Mouse (Mus musculus): ENCODE measurements around the gene Csnka2ip. TPM values are rescaled to one million over a fixed set of nuclear protein-coding genes. Genes with fewer than 3 reads are reported as not detected.

Gene Csnka2ip
- polyA plus RNA-seq, 1 experiment from 2014 or later = not detected

DNA sequence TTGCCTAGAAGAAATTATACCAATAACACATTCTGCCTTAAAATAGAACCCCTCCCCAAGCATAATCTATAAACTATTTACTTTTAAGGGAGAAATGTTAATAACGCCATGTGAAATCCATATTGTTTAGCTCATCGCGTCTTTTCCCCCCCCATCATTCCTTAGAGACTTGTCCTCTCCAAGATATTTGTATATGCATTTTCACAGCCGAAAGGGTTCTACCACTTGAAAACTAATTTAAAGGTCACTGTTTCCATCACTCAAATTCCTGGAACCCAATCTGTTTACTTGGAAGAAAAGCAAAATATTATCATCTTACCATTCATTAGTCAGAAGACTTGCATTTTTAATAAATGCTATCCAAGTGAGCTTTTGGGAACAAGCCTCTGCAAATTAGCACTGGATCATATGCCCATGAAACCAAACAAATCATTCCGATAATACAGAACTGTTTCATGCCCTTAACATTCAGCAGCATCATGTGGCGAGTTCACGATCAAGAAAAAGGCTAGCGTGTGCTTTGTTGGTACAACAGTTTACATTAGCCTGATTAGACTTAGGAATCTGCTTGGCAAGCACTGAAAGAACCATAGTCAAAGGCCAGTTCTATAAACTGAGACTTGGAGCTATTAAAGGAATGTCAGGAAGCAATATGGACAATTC lies 16.5 kb downstream of the Csnka2ip start:
- no peak overlapping the region for H3K4me3 ChIP-seq (ENCODE audit: low read depth, low read length)
- H3K4me2 ChIP-seq (ENCODE audit: low read depth, low read length) = no peak overlapping the region
- no peaks in the 10 kb centered on the region for H3K36me3 ChIP-seq (ENCODE audit: control insufficient read depth, insufficient read depth, low read length)
- H3K27me3 ChIP-seq (replicated peaks; ENCODE audit: control insufficient read depth, insufficient read depth, low read length) = no peaks in the 10 kb centered on the region
- 73% methylated on average over 8 of the region's 8 CpGs for WGBS
- H3K27ac ChIP-seq (replicated peaks; ENCODE audit: low read depth, low read length) = no peak overlapping the region
- DNase-seq (ENCODE audit: low spot score) (no peak), ATAC-seq (ENCODE audit: low read depth) (no peak)
- H3K4me1 ChIP-seq (ENCODE audit: control insufficient read depth, insufficient read depth, low read length) = peaks cover 2% of the 10 kb centered on the region; the same call in 1 of the 2 replicates
- no peak overlapping the region for H3K9ac ChIP-seq (ENCODE audit: low read depth, low read length)
- no peaks in the 10 kb centered on the region for H3K9me3 ChIP-seq (ENCODE audit: control insufficient read depth, low read length)

DNA sequence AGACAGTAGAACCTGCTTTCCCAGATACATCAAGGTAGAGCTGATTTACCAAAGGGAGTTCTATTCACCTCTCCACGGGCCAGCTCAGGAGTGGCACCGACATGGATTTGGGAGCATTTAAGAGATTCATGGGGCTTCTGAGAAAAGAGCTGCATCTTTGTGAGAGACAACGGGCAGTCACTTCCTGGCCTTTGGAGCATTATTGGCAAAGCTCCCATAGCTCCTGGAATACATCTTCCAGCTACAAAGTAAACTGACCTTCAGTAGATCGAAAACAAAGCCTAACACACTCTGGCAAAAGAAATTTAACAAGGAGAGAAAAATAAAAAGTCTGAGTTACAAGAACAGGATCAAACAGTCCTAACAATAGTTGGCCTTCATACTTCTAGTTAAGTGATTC lies 17.6 kb downstream of the Csnka2ip start:
- WGBS = 76% methylated on average over 4 of the region's 4 CpGs
- H3K4me2 ChIP-seq (ENCODE audit: low read depth, low read length) = no peak overlapping the region
- DNase-seq (ENCODE audit: low spot score) (no peak), ATAC-seq (ENCODE audit: low read depth) (no peak)
- no peaks in the 10 kb centered on the region for H3K9me3 ChIP-seq (ENCODE audit: control insufficient read depth, low read length)
- H3K27me3 ChIP-seq (replicated peaks; ENCODE audit: control insufficient read depth, insufficient read depth, low read length) = no peaks in the 10 kb centered on the region
- peaks cover 2% of the 10 kb centered on the region; the same call in 1 of the 2 replicates for H3K4me1 ChIP-seq (ENCODE audit: control insufficient read depth, insufficient read depth, low read length)
- no peaks in the 10 kb centered on the region for H3K36me3 ChIP-seq (ENCODE audit: control insufficient read depth, insufficient read depth, low read length)
- no peak overlapping the region for H3K4me3 ChIP-seq (ENCODE audit: low read depth, low read length)
- H3K27ac ChIP-seq (replicated peaks; ENCODE audit: low read depth, low read length) = no peak overlapping the region
- H3K9ac ChIP-seq (ENCODE audit: low read depth, low read length) = no peak overlapping the region

DNA sequence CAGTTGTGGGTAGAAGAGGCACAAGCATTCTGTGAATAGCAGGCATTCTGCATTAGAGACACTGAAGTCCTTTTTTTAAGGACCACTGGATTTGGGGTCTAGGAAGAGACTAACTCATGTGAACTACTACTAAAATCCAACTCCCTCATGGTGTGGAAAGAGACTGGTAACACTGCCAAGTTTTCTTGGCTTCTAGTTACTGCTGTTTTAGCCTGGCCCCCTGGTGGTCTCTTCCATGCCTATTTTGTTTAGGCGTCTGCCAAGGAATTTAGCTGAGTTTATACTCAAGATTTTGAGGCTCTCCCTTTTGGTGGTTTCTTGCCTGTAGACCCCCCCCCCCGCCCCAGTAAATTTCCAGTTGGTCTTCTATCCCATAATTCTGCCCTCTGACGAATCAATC lies 18.8 kb downstream of the Csnka2ip start:
- 46% methylated on average over 3 of the region's 3 CpGs for WGBS
- no peaks in the 10 kb centered on the region for H3K36me3 ChIP-seq (ENCODE audit: control insufficient read depth, insufficient read depth, low read length)
- H3K27me3 ChIP-seq (replicated peaks; ENCODE audit: control insufficient read depth, insufficient read depth, low read length) = no peaks in the 10 kb centered on the region
- H3K4me3 ChIP-seq (ENCODE audit: low read depth, low read length) = no peak overlapping the region
- H3K9ac ChIP-seq (ENCODE audit: low read depth, low read length) = no peak overlapping the region
- peaks cover 2% of the 10 kb centered on the region; the same call in 1 of the 2 replicates for H3K4me1 ChIP-seq (ENCODE audit: control insufficient read depth, insufficient read depth, low read length)
- H3K27ac ChIP-seq (replicated peaks; ENCODE audit: low read depth, low read length) = no peak overlapping the region
- no peaks in the 10 kb centered on the region for H3K9me3 ChIP-seq (ENCODE audit: control insufficient read depth, low read length)
- no peak for ATAC-seq (ENCODE audit: low read depth)
- H3K4me2 ChIP-seq (ENCODE audit: low read depth, low read length) = no peak overlapping the region
- DNase-seq (ENCODE audit: low spot score) = peak; percentile 83

DNA sequence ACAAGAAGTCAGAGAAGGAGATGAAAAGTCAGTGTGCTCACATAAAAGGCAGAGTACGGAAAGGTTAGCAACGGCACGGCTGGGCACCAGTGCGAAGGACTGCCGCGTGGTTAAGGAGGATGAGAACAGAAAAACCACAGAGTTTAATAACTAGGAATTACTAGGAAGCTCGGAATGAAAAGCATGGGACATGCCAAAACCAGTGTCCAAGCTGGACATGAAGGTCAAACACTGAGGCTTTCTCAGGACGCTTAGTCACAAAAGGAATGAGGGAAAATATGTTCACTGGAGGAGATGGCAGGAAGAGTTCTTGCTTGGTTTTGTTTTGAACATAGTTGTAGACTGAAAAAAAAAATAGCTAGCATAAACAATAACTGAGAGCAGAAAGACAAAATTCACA lies 32.7 kb downstream of the Csnka2ip start:
- Histone ChIP-seq H3K9me3 (ENCODE audit: control insufficient read depth, low read length) (no peaks in the 10 kb centered on the region), H3K27ac (replicated peaks; ENCODE audit: low read depth, low read length) (no peak overlapping the region), H3K4me2 (ENCODE audit: low read depth, low read length) (no peak overlapping the region), H3K9ac (ENCODE audit: low read depth, low read length) (no peak overlapping the region), H3K4me1 (ENCODE audit: control insufficient read depth, insufficient read depth, low read length) (no peaks in the 10 kb centered on the region), H3K36me3 (ENCODE audit: control insufficient read depth, insufficient read depth, low read length) (no peaks in the 10 kb centered on the region), H3K4me3 (ENCODE audit: low read depth, low read length) (no peak overlapping the region), H3K27me3 (replicated peaks; ENCODE audit: control insufficient read depth, insufficient read depth, low read length) (no peaks in the 10 kb centered on the region)
- ATAC-seq (ENCODE audit: low read depth) = no peak
- DNase-seq (ENCODE audit: low spot score) = no peak
- WGBS = 82% methylated on average over 8 of the region's 8 CpGs

DNA sequence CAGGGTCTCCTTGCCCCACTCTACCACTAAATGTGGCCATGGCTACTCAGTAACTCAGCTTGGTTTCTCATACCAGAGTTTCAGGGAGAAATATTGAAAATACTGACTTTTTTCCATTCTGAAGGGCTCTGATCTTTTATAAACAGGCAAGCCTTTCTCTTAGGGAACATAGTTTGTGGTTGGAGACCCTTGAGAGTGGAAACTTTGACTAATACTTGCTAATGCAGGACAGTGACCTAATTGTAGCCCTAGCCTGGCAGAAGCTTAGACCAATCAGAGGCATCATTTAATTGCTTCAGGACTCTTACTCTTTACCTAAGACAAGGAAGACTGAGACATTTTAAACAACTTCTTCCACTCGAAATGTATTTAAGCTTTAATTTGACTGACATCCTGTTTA lies 39.1 kb downstream of the Csnka2ip start:
- Histone ChIP-seq H3K4me2 (ENCODE audit: low read depth, low read length) (no peak overlapping the region), H3K9me3 (ENCODE audit: control insufficient read depth, low read length) (no peaks in the 10 kb centered on the region), H3K36me3 (ENCODE audit: control insufficient read depth, insufficient read depth, low read length) (no peaks in the 10 kb centered on the region), H3K27ac (replicated peaks; ENCODE audit: low read depth, low read length) (no peak overlapping the region), H3K9ac (ENCODE audit: low read depth, low read length) (no peak overlapping the region), H3K4me1 (ENCODE audit: control insufficient read depth, insufficient read depth, low read length) (no peaks in the 10 kb centered on the region), H3K4me3 (ENCODE audit: low read depth, low read length) (no peak overlapping the region), H3K27me3 (replicated peaks; ENCODE audit: control insufficient read depth, insufficient read depth, low read length) (no peaks in the 10 kb centered on the region)
- DNase-seq (ENCODE audit: low spot score) = no peak
- WGBS = 40% methylated on average over 1 of the region's 1 CpGs
- ATAC-seq (ENCODE audit: low read depth) = no peak

DNA sequence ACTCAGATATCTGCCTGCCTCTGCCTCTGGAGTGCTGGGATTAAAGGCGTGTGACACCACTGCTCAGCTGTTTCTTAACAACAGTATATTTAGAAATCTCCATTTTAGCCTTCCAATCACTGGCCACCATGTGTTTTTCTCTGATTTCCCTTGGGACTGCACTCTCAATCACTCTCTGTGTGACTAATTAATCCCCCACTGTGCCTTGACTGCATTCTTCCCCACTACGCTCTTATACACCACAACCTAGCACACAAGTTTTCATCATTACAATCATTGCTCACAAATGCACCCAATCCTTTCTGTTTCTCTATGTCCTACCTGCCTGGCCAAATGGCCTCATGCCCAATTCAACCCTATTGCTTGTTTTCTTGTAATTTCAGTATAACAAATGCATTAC lies 43.7 kb downstream of the Csnka2ip start:
- Histone ChIP-seq H3K4me2 (ENCODE audit: low read depth, low read length) (no peak overlapping the region), H3K4me1 (ENCODE audit: control insufficient read depth, insufficient read depth, low read length) (no peaks in the 10 kb centered on the region), H3K9ac (ENCODE audit: low read depth, low read length) (no peak overlapping the region), H3K27ac (replicated peaks; ENCODE audit: low read depth, low read length) (no peak overlapping the region), H3K4me3 (ENCODE audit: low read depth, low read length) (no peak overlapping the region), H3K36me3 (ENCODE audit: control insufficient read depth, insufficient read depth, low read length) (no peaks in the 10 kb centered on the region), H3K9me3 (ENCODE audit: control insufficient read depth, low read length) (no peaks in the 10 kb centered on the region), H3K27me3 (replicated peaks; ENCODE audit: control insufficient read depth, insufficient read depth, low read length) (no peaks in the 10 kb centered on the region)
- WGBS = 52% methylated on average over 2 of the region's 2 CpGs
- DNase-seq (ENCODE audit: low spot score) (no peak), ATAC-seq (ENCODE audit: low read depth) (no peak)

DNA sequence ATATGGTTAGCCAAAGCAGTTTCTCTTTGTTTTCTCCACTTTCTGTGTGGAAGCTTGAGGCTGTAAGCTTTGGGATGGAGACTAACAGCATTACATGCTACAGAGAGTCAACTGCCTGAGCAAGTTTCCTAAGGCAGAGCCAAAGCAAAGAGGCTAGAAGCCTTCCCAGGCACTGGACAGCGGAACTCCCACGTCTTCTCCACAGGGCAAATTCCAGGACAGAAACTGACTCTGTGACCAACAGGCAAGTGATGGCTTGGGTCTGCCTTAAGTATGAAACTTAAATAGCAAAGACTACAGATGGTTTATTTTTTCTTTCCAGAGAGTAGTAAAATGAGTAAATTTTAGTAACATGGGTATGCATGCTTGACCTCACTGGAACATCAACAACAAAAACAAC lies 75.3 kb downstream of the Csnka2ip start:
- Histone ChIP-seq H3K27ac (replicated peaks; ENCODE audit: low read depth, low read length) (no peak overlapping the region), H3K9me3 (ENCODE audit: control insufficient read depth, low read length) (no peaks in the 10 kb centered on the region), H3K4me3 (ENCODE audit: low read depth, low read length) (no peak overlapping the region), H3K27me3 (replicated peaks; ENCODE audit: control insufficient read depth, insufficient read depth, low read length) (no peaks in the 10 kb centered on the region), H3K4me2 (ENCODE audit: low read depth, low read length) (no peak overlapping the region), H3K36me3 (ENCODE audit: control insufficient read depth, insufficient read depth, low read length) (no peaks in the 10 kb centered on the region), H3K9ac (ENCODE audit: low read depth, low read length) (no peak overlapping the region), H3K4me1 (ENCODE audit: control insufficient read depth, insufficient read depth, low read length) (no peaks in the 10 kb centered on the region)
- DNase-seq (ENCODE audit: low spot score) (no peak), ATAC-seq (ENCODE audit: low read depth) (no peak)
- WGBS = 74% methylated on average over 2 of the region's 2 CpGs

DNA sequence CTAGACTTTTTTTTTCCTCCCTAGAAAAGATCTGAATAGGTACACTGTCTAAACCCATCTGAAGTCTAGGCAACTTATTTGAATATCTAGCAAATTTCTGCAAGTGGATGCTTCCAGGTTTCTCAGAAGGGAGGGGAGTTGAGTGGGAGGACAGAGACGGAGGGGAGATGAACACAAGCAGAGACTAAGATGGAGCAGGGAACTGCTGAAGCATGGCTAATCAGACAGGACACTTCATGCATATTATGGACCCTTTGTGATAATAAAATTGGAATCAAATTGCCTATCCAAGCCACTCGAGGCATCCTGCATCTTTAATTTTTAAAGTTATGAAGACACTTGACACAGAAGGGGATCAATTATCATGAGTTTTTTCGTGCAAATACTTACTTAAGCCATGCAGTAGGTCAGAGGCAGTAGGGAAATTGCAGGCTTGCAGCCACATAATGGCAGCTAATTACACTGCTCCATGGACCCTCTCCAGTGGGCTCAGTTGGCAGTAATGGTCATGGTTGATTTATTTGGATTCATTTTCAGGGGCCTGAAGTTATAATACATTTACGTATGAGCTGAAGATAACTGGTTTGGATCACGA lies 78.1 kb downstream of the Csnka2ip start:
- H3K9ac ChIP-seq (ENCODE audit: low read depth, low read length) = no peak overlapping the region
- WGBS = 45% methylated on average over 5 of the region's 5 CpGs
- no peaks in the 10 kb centered on the region for H3K27me3 ChIP-seq (replicated peaks; ENCODE audit: control insufficient read depth, insufficient read depth, low read length)
- no peaks in the 10 kb centered on the region for H3K4me1 ChIP-seq (ENCODE audit: control insufficient read depth, insufficient read depth, low read length)
- ATAC-seq (ENCODE audit: low read depth) = no peak
- peak; percentile 23 for DNase-seq (ENCODE audit: low spot score)
- H3K36me3 ChIP-seq (ENCODE audit: control insufficient read depth, insufficient read depth, low read length) = no peaks in the 10 kb centered on the region
- H3K4me2 ChIP-seq (ENCODE audit: low read depth, low read length) = no peak overlapping the region
- H3K4me3 ChIP-seq (ENCODE audit: low read depth, low read length) = no peak overlapping the region
- H3K27ac ChIP-seq (replicated peaks; ENCODE audit: low read depth, low read length) = no peak overlapping the region
- no peaks in the 10 kb centered on the region for H3K9me3 ChIP-seq (ENCODE audit: control insufficient read depth, low read length)

DNA sequence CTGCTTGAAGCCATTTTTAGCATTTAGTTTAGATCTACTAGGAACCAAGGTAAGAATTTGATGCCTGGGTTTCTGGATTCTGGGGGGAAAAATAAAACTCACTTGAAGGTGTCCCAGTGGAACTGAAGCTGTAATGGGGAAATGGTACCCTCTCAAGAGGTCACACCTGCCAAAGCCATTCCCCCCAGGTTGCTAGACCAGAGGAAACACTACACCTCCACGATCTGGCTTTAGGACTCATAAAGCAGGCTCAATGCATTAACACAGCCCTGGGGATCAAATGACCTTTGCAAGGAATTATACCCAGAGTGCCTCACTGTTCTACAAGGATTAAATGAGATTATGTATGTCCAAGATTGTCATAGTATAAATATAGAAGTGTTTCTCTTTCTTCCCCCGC lies 88.8 kb downstream of the Csnka2ip start:
- Histone ChIP-seq H3K27ac (replicated peaks; ENCODE audit: low read depth, low read length) (no peak overlapping the region), H3K4me1 (ENCODE audit: control insufficient read depth, insufficient read depth, low read length) (no peaks in the 10 kb centered on the region), H3K4me3 (ENCODE audit: low read depth, low read length) (no peak overlapping the region), H3K4me2 (ENCODE audit: low read depth, low read length) (no peak overlapping the region), H3K9ac (ENCODE audit: low read depth, low read length) (no peak overlapping the region), H3K36me3 (ENCODE audit: control insufficient read depth, insufficient read depth, low read length) (no peaks in the 10 kb centered on the region), H3K9me3 (ENCODE audit: control insufficient read depth, low read length) (no peaks in the 10 kb centered on the region), H3K27me3 (replicated peaks; ENCODE audit: control insufficient read depth, insufficient read depth, low read length) (no peaks in the 10 kb centered on the region)
- no peak for ATAC-seq (ENCODE audit: low read depth)
- DNase-seq (ENCODE audit: low spot score) = no peak
- 57% methylated on average over 2 of the region's 2 CpGs for WGBS
